Mouse (Mus musculus): ENCODE measurements around the gene Rcc1l. TPM values are rescaled to one million over a fixed set of nuclear protein-coding genes. Genes with fewer than 3 reads are reported as not detected.
A peak's percentile ranks its signal among the peaks of the same experiment; 100 is the strongest.

The Rcc1l gene
- polyA plus RNA-seq, 1 experiment from 2014 or later = 30.3 TPM

DNA sequence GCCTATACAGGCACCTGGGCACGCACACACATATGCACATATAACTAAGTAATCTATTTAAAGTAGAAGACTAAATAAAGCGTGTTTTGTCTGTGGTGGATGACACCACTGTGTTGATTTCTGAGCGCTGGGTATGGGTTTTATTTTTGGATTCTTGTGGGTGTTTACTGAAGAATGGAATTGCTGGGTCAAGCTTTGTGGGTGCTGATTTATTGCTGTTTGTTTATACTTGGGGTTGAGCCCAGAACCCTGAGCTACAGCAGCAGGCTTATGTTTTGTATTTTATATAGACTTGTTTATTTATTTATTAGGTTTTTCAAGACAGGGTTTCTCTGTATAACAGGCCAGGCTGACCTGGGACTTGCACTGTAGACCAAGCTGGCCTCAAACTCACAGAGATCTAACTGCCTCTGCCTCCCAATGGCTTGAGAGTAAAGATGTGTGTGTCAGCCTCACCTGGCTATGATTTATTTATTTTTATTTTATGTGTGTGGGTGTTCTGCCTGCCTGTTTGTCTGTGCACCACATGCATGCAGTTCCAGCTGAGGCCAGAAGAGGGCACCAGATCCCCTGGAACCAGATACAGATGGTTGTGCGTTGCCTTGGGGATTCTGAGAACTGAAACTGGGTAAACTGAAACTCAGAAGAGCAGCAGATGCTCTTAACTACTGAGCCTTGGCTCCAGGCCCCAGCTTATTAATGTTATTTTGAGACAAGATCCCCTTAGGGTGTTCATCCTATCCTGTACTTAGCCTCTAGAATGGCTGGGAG is 10.6 kb upstream of the Rcc1l start:
- 64% methylated on average over 4 of the region's 4 CpGs for WGBS
- Histone ChIP-seq H3K4me3 (no peak overlapping the region), H3K9me3 (no peaks in the 10 kb centered on the region), H3K27me3 (no peaks in the 10 kb centered on the region), H3K27ac (no peak overlapping the region), H3K9ac (no peak overlapping the region), H3K4me2 (no peak overlapping the region), H3K4me1 (peaks cover 21% of the 10 kb centered on the region), H3K36me3 (no peaks in the 10 kb centered on the region)
- ATAC-seq (ENCODE audit: borderline replicate concordance, extremely low read depth, low FRiP score, low TSS enrichment) = no peak

- Histone ChIP-seq H3K27me3 (no peaks in the 10 kb centered on the region), H3K9me3 (no peaks in the 10 kb centered on the region), H3K36me3 (no peaks in the 10 kb centered on the region), H3K27ac (no peak overlapping the region), H3K4me3 (no peak overlapping the region), H3K9ac (no peak overlapping the region), H3K4me1 (peaks cover 23% of the 10 kb centered on the region), H3K4me2 (no peak overlapping the region)
- WGBS = 87% methylated on average over 3 of the region's 3 CpGs
- ATAC-seq (ENCODE audit: borderline replicate concordance, extremely low read depth, low FRiP score, low TSS enrichment) = no peak
These were observed 9.5 kb upstream of the Rcc1l start for GRCm38 (mm10) chr5:134186059-134186458.

- peak within 1 kb of the TSS; percentile 78 for H3K9ac ChIP-seq
- peak; percentile 95 for ATAC-seq (ENCODE audit: borderline replicate concordance, extremely low read depth, low FRiP score, low TSS enrichment)
These were observed 7.6 kb upstream of the Rcc1l start, which contains the start of gene Gtf2ird2 for GRCm38 (mm10) chr5:134183880-134184808. Gene Gtf2ird2, plus strand, starts transcription at chr5:134184019.

DNA sequence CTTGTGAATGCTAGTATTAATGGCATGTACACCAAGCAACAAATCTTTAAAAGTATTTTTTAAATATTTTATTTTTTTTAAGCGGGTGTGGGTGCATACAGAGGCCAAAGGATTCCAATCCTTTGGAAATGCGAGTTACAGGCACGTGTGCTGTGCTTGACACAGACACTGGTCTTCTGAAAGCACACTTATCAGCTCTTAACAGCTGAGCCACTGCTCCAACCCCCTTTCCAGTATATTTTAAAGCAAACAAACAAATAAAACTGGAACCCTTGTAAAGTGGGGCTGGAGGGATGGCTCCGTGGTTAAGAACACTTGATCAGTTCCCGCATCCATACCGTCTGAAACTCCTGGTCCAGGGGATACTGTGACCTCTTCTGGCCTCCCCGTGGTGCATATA is 6.6 kb upstream of the Rcc1l start:
- Histone ChIP-seq H3K36me3 (no peaks in the 10 kb centered on the region), H3K9me3 (no peaks in the 10 kb centered on the region), H3K4me2 (peak overlapping the region; percentile 88), H3K27ac (peak overlapping the region; percentile 96), H3K4me3 (peak overlapping the region; percentile 79), H3K4me1 (peaks cover 23% of the 10 kb centered on the region), H3K9ac (peak overlapping the region; percentile 78), H3K27me3 (no peaks in the 10 kb centered on the region)
- 33% methylated on average over 7 of the region's 7 CpGs for WGBS
- ATAC-seq (ENCODE audit: borderline replicate concordance, extremely low read depth, low FRiP score, low TSS enrichment) = no peak

More at GRCm38 (mm10) chr5:134183880-134184808, 7.6 kb upstream of the Rcc1l start, which contains the start of gene Gtf2ird2:
- no peaks in the 10 kb centered on the region for H3K36me3 ChIP-seq
- no peaks in the 10 kb centered on the region for H3K9me3 ChIP-seq
- H3K27ac ChIP-seq = peak within 1 kb of the TSS; percentile 96
- peak within 1 kb of the TSS; percentile 79 for H3K4me3 ChIP-seq
- under 1% methylated on average over 92 of the region's 92 CpGs for WGBS
- H3K4me1 ChIP-seq = peaks cover 23% of the 10 kb centered on the region
- no peaks in the 10 kb centered on the region for H3K27me3 ChIP-seq
- peak within 1 kb of the TSS; percentile 88 for H3K4me2 ChIP-seq

DNA sequence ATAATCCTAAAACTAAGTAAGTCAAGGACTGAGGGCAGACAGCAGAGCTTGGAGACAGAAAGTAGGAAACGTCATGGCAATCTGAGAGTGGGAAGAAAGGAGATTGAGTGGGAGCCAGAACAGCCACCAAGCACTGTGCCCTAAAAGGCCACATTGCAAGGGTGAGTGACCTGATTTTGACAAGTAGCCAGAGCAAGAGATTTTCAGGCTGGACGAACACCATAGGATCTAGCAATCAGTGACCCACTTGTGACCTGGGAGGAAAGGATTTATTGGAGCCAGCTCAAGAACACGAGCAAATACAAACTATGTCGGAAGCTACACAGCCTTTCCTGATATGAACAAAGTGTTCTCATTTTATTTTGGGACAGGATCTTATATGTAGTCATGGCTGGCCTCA is 6.2 kb upstream of the Rcc1l start:
- H3K36me3 ChIP-seq = no peaks in the 10 kb centered on the region
- peaks cover 23% of the 10 kb centered on the region for H3K4me1 ChIP-seq
- 26% methylated on average over 4 of the region's 4 CpGs for WGBS
- ATAC-seq (ENCODE audit: borderline replicate concordance, extremely low read depth, low FRiP score, low TSS enrichment) = no peak
- H3K4me3 ChIP-seq = peak overlapping the region; percentile 79
- H3K9me3 ChIP-seq = no peaks in the 10 kb centered on the region
- peak overlapping the region; percentile 78; the same call in 1 of the 2 replicates for H3K9ac ChIP-seq
- 0 out of 2 replicates have a peak overlapping the region, but pooled peaks have one; percentile 22 for H3K27ac ChIP-seq
- peak overlapping the region; percentile 88 for H3K4me2 ChIP-seq
- no peaks in the 10 kb centered on the region for H3K27me3 ChIP-seq

DNA sequence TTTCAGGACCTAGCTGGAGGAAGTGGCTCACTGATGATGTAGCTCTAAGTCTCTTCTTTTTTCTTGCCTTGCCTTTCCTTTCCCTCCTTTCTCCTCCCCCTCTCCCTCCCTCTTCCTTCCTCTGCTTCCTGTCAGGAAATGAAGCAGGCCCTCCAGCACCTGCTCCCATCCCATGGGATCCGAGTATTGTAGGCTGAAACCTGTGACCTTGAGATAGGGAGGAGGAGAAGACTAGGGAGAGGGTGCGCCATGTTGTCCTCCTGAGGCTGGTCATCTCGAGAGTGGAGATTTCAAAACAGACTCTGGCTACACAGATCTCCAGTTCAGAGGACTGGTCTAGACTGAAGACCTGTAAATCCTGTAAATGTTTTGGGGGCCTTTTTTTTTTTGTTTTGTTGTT is 5.6 kb upstream of the Rcc1l start:
- Histone ChIP-seq H3K27ac (no peak overlapping the region), H3K4me3 (no peak overlapping the region), H3K9me3 (no peaks in the 10 kb centered on the region), H3K27me3 (no peaks in the 10 kb centered on the region), H3K36me3 (no peaks in the 10 kb centered on the region), H3K9ac (no peak overlapping the region), H3K4me2 (no peak overlapping the region), H3K4me1 (peaks cover 23% of the 10 kb centered on the region)
- no peak for ATAC-seq (ENCODE audit: borderline replicate concordance, extremely low read depth, low FRiP score, low TSS enrichment)
- 62% methylated on average over 3 of the region's 3 CpGs for WGBS

GRCm38 (mm10) chr5:134179871-134180270 is 3.3 kb upstream of the Rcc1l start:
- Histone ChIP-seq H3K4me2 (no peak overlapping the region), H3K4me1 (peaks cover 29% of the 10 kb centered on the region), H3K4me3 (no peak overlapping the region), H3K9me3 (no peaks in the 10 kb centered on the region), H3K27me3 (no peaks in the 10 kb centered on the region), H3K27ac (no peak overlapping the region), H3K36me3 (no peaks in the 10 kb centered on the region), H3K9ac (no peak overlapping the region)
- WGBS = 19% methylated on average over 7 of the region's 7 CpGs
- ATAC-seq (ENCODE audit: borderline replicate concordance, extremely low read depth, low FRiP score, low TSS enrichment) = no peak

DNA sequence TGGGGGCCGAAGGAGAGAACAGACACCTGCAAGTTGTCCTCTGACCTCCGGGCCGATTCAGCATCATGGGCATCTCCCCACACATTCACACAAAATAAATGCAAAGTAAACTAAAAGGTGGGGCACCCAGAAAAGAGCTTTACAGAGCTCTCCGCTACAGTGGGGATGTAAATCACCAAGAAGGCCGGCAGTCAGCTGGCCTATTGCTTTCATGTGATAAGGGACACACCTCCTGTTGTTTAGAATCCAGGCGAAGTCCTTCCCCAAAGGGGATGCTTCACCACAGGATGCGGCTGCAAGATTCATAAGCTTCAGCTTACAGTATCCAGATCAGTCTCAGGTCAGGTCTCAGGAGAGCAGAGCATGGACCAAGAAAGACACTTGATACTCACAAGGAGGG is 2.0 kb upstream of the Rcc1l start:
- no peak for ATAC-seq (ENCODE audit: borderline replicate concordance, extremely low read depth, low FRiP score, low TSS enrichment)
- Histone ChIP-seq H3K4me1 (peaks cover 30% of the 10 kb centered on the region), H3K4me2 (no peak overlapping the region), H3K4me3 (no peak overlapping the region), H3K9me3 (no peaks in the 10 kb centered on the region), H3K9ac (no peak overlapping the region), H3K27me3 (no peaks in the 10 kb centered on the region), H3K36me3 (no peaks in the 10 kb centered on the region), H3K27ac (no peak overlapping the region)
- 72% methylated on average over 7 of the region's 7 CpGs for WGBS

- H3K9ac ChIP-seq = peak overlapping the region; percentile 55
- peak overlapping the region; percentile 65 for H3K27ac ChIP-seq
- peak overlapping the region; percentile 84 for H3K4me3 ChIP-seq
- WGBS = 12% methylated on average over 10 of the region's 10 CpGs
- H3K4me2 ChIP-seq = peak overlapping the region; percentile 81
- H3K36me3 ChIP-seq = no peaks in the 10 kb centered on the region
- no peaks in the 10 kb centered on the region for H3K27me3 ChIP-seq
- peaks cover 14% of the 10 kb centered on the region for H3K4me1 ChIP-seq
- no peaks in the 10 kb centered on the region for H3K9me3 ChIP-seq
- no peak for ATAC-seq (ENCODE audit: borderline replicate concordance, extremely low read depth, low FRiP score, low TSS enrichment)
These were observed 878 bp downstream of the Rcc1l start for GRCm38 (mm10) chr5:134175696-134176095.

DNA sequence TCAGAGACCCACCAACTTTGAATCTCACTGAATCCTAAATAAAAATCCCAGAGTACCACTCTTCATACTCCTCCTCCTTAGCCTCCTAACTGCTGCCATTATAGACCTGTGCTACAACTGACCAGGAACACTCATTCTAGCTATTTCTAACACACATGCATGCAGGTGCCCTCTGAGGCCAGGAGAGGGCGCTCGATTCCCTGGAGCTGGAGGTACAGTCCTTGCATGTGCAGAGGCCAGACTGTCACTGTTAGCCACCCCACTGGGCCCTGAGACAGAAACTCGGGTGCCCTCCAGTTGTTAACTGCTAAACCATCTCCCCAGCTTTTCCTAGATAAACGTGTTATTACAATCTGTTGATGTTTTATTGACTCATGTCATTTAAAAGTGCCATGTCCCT is 3.4 kb downstream of the Rcc1l start:
- ATAC-seq (ENCODE audit: borderline replicate concordance, extremely low read depth, low FRiP score, low TSS enrichment) = no peak
- Histone ChIP-seq H3K4me1 (peaks cover 14% of the 10 kb centered on the region), H3K4me3 (no peak overlapping the region), H3K9ac (no peak overlapping the region), H3K27me3 (no peaks in the 10 kb centered on the region), H3K9me3 (no peaks in the 10 kb centered on the region), H3K4me2 (no peak overlapping the region), H3K36me3 (no peaks in the 10 kb centered on the region), H3K27ac (no peak overlapping the region)
- WGBS = 40% methylated on average over 4 of the region's 4 CpGs

DNA sequence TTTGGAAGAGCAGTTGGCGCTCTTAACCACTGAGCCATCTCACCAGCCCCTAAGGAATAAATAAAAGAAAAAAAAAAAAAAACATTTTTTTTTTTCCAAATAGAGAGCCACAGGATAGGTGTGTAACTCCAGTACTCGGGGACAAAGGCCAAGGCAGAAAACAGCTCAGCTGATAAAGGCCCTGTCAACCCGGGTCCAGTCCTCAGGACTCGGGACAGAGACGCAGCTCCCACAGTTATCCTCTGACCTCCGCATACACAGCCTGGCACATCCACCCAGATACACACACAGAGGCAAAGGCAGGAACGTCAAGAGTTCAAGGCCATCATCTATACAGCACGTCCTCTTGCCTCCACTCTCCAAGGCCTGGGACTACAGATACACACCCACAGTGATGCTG is 6.4 kb downstream of the Rcc1l start:
- no peak for ATAC-seq (ENCODE audit: borderline replicate concordance, extremely low read depth, low FRiP score, low TSS enrichment)
- Histone ChIP-seq H3K4me3 (no peak overlapping the region), H3K36me3 (peaks cover 7% of the 10 kb centered on the region; the same call in 1 of the 2 replicates), H3K27me3 (no peaks in the 10 kb centered on the region), H3K4me1 (peaks cover 7% of the 10 kb centered on the region), H3K9ac (no peak overlapping the region), H3K4me2 (no peak overlapping the region), H3K27ac (no peak overlapping the region), H3K9me3 (no peaks in the 10 kb centered on the region)
- 90% methylated on average over 8 of the region's 8 CpGs for WGBS

DNA sequence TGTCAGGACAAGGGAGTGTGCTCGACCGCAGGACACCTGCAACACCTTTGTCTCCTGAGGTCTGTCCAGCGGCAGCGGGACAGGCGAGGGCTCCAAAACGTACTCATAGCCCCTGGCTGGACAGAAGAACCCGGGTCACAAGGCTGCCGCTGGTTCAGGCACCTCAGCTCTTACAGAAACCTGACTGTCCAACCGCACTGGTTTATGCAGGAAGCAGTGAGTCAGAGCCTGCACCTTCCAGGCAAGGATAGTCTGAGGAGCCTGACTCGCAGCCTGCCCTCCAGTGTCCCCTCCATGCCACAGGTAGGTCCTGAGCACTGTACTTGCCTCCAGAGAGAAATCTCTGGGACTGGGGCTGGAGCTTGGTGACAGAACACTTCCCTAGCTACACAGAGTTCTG is 7.3 kb downstream of the Rcc1l start:
- Histone ChIP-seq H3K9ac (no peak overlapping the region), H3K27ac (no peak overlapping the region), H3K4me3 (no peak overlapping the region), H3K4me1 (peaks cover 7% of the 10 kb centered on the region), H3K4me2 (no peak overlapping the region), H3K36me3 (peaks cover 7% of the 10 kb centered on the region; the same call in 1 of the 2 replicates), H3K9me3 (no peaks in the 10 kb centered on the region), H3K27me3 (no peaks in the 10 kb centered on the region)
- ATAC-seq (ENCODE audit: borderline replicate concordance, extremely low read depth, low FRiP score, low TSS enrichment) = no peak
- 87% methylated on average over 10 of the region's 10 CpGs for WGBS

All from lung, embryonic 15.5 days (tissue).